Mouse (Mus musculus) embryo, embryonic 10 days (tissue): ENCODE data around the gene Ift22.

Source experiments
- DNase-seq: peaks from one replicate; pipeline ENCODE4 v3.0.0-alpha.2; 2015; ENCODE audit warnings: low spot score

Gene Ift22

DNA sequence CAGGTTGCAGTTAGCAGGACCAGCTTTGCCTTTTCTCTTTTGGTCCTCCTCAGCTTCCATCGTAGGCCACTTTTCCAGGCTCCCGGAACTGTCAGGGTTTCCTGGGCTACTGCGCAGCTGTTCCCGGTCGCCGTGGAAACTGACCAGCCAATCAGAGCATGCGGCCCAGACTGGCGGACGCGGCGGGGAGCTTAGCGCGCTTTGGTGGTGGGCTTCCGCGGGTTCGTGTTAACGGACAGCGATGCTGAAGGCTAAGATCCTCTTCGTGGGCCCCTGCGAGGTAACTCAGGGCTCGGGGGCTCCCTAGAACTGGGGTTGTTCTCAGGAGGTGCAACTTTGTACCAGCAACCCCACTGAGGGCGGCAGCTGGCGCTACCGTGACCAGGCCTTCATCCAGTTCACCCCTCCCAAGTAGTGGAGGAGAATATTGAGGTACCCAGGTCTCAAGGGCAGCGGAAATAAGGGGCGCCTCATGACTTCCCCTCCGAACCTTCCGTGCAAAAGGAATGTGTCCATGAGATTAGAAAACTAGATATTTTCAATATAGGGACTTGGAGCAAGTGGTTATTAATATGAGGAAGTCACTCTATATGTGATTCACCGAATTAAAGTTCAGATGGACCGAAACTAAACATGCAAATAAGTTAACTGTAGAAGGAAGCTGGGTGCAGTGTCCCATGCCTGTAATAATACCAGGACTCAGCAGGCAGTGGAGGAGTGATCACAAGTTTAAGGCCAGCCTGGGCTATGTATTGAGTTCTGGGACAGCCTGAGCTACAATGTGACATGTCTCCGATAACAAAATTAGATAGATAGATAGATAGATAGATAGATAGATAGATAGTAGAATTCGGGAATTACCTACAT lies at the start of gene Ift22:
TSS of gene Ift22 (plus strand) at position 160 of the 867 bp plus-strand sequence.
- peak; percentile 97 for DNase-seq

- peak; percentile 87 for DNase-seq
These were observed 46.6 kb upstream of the Ift22 start for GRCm38 (mm10) chr5:136861191-136861940.

GRCm38 (mm10) chr5:136862806-136863205 lies 45.1 kb upstream of the Ift22 start:
- DNase-seq: peak; percentile 33

DNA sequence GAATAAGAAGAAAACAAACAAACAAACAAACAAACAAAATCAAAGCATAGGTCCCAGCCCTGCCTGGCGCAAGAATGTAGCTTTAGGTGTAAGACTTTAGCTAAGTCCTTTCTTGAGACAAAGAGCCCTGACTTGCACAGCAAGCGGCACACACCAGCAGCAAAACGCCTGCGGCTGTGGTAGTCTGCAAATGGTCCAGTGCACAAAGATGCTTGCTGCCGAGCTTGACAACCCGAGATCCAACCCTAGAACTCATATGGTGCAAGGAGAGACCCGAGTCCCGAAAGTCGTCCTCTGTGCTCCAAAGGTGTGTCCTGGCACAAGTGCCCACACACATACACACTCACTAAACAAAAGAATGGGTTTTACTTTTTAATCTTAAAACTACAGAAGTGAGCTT lies 44.7 kb upstream of the Ift22 start:
- DNase-seq: peak; percentile 21

DNA sequence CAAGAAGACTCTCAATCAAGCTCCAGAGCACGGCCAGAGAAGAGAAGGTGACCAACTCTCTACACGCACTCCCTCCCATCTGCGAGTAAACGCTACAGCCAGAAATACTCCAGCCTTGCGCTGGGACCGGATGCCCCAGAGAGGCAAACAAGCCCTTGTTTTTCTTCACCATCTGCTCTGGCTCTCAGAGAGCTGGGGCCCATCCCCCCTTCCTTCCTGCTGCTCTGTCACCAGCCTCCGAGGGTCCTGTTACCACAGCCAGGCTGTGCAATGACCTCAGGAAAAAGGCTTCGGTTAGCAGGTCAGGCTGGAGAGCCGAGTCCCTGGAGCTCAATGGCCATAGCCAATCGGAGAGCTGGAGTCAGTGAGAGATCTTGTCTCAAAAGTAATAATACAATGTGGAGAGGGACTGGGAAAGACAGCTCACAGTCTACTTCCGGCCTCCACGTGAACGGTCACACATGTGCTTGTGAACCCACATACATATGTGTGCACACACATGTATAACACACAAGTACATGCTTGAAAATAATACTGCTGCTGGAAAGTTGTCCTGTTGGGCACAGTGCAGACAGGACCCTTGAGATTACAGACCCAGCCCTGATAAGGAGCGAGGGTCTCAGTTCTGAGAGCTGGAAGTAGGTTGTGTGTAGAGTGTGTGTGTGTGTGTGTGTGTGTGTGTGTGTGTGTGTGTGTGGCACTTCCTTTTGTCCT lies 43.8 kb upstream of the Ift22 start:
- DNase-seq: peak; percentile 93

DNA sequence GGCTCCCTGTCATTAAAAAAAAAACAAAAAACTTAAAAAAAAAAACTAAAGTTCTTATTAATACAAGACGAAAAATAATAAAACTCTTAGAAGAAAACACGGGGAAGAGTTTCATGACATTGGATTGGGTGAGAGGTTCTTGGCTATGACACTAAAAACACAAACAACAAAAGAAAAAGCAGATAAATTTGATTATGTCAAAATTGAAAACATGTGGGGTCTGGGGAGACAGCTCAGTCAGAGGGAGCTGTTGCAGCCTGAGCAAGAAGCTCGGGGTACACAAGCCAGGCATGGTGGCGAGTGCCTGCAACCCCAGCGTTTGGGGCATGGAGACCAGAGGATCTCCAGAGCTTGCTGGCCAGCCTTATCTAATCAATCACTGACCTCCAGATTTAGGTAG lies 40.2 kb upstream of the Ift22 start:
- DNase-seq: no peak

DNA sequence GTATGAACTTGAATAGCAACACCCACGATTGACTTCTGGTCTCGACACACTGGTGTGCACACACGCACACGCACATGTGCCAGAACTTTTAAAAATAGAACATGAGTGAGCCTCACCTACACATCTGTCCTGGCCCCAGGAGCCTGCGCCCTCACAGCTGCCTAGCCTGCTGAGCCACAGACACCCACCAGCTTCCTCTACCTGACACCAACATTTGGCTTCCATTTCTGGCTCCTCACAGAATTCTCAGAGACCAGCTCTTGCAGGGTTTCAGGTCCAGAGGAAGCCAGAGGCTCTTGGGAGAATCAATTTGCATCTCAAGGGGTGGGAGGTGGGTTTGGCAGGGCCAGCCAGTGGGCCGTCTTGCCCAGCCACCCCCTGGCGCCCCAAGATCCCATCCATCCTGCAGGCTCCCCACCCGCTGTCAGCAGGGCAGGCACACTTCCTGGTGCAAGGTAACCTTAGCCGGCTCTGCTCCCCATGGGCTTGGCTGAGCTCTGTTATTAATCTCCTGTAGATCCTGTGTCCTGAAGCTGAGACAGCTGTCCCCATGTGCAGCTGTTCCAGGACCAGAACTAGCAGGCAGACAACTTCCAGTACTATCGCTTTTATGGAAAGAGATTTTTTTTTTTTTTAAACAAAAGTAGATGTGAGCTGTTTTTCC lies 38.4 kb upstream of the Ift22 start:
- DNase-seq: peak; percentile 65

DNA sequence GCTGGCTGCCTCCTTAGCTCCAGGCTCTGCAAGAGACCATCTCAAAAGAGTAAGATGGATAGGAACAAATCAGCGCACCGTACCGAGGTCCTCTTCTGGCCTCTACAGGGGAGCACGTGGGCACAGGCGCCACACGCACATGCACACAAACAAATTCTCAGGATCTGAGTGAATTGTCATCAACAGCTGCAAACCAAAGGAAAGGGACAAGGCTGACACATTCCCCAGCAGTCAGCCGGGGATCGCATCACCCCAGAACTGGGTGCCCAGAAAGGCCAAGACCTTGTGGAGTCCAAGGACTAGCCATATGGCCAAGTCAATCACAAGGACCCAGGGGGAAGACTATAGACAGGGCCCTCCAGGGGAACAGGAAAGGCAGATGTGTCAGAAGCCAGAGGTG lies 35.5 kb upstream of the Ift22 start:
- DNase-seq: no peak

DNA sequence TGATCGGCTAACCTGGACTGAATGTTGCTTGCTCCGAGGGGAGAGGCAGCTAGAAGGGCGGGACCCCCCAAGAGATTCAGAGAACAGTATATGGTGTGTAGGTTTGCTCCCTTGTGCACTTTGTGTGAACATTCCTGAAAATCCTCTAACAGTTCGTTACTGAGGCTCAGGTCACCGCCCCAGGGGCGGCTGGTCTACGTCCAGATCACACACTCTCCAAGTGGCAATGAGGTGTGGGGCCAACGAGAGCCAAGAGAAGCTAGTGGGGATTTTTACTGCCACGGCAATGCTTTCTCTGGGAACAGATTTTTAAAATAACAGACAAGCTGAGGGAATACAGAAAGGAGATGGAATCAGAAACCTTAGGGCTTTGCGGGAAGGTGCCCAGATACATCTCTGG lies 33.7 kb upstream of the Ift22 start:
- DNase-seq: no peak

- no peak for DNase-seq
These were observed 27.8 kb upstream of the Ift22 start for GRCm38 (mm10) chr5:136880101-136880500.

DNA sequence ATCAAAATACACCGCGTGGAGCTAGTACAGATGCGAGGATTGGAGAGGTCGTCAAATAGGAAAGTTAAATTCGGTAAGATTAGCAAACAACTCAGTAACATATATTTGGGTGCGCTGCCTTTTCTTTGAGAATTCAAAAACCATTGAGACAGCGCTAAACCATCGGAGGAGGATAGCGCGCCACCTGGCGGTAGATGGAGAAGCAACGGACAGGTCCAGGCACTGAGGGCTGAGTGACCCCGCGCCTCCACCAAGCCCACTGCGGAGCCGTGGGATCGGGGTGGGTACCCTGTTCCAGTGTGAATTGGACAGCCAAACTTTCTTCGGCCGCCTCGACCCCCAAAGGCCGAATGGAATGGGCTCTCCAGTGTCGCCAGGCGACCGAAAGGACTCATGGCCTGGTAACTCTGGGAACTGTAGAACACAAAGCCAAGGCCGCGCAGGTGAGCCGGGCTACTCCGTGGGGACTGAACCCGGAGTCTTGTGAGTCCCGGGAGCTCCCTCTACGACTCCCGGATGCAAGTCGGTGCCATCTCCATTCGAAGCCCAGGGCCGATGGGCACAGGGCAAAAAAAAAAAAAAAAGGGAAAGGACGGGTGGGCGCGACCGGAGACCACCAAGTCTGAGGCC lies 26.5 kb upstream of the Ift22 start:
- peak; percentile 97 for DNase-seq

- DNase-seq: peak; percentile 53
These were observed 25.7 kb upstream of the Ift22 start for GRCm38 (mm10) chr5:136882055-136882787.

GRCm38 (mm10) chr5:136882788-136883439 lies 25.0 kb upstream of the Ift22 start, which contains the start of gene Col26a1:
TSS of gene Col26a1 (minus strand) at chr5:136883209.
- peak; percentile 64 for DNase-seq

- DNase-seq: peak; percentile 42
These were observed 21.0 kb upstream of the Ift22 start for GRCm38 (mm10) chr5:136886957-136887356.

GRCm38 (mm10) chr5:136888539-136889355 lies 19.2 kb upstream of the Ift22 start:
- DNase-seq: peak; percentile 63

DNA sequence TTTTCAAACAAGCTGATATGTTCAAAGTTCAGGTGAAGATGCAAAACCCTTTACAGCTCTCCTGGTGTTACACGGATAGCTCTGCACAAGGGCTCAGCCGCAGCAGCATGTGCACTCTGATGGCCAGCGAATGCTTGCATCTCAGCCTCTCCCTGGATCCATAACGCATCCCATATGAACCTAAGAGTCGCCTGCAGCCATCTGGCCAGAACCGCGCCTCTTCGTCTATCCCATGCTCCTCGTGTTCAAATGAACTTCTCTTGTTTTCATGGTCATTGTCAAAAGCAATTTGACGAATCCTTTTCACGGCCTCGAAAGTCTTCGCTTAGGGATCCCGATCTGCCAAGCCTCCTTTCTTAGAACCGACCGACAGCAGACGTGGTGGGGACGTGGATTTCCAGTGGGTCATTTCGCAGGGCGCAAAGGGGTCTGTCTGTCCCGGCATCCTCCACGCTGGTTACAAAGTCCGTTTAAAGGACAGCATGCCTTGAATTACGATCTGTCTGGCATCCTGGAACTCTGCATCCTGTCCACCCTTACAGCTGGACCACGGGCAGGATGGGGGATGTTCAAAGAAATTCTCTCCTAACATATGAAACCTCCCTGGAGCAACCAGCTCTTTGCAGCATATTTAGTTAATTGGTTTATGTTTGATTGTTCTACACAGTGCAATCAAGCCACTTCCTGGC lies 13.0 kb upstream of the Ift22 start:
- DNase-seq: peak; percentile 63

DNA sequence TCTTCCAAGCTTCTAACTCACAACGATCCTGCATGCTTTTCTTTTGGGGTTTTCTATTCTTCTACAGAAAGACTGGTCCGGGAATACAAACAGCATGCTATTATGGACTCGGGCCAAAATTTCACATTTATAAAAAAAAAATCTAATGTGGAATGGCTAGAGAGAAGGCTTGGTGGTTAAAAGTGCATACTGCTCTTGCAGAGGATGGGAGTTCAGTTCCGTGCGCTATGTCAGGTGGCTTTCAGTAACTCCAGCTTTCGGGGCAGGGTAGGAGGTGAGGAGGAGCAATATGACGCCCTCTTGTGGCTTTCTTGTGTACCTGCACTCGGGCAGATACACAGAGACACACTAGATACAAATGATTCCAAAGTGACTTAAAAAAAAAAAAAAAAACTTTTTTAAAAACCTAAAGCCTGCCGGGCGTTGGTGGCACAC lies 12.4 kb upstream of the Ift22 start:
- no peak for DNase-seq

DNA sequence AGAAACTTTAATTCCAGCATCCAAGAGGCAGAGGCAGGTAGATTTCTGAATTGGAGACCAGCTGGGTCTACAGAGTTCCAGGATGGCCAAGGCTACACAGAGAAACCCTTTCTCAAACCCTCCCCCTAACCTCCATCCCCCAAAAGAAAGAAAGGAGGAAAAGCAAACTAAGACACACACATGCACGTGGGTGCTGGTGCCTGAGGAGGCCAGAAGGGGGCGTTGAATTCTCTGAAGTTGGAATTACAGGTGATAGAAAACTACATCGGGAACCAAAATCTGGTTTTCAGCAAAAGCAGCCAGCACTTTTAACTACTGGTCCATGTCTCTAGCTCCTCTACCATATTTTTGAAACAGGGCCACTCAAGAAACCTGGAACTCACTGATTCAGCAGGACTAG lies 3.3 kb upstream of the Ift22 start:
- no peak for DNase-seq

DNA sequence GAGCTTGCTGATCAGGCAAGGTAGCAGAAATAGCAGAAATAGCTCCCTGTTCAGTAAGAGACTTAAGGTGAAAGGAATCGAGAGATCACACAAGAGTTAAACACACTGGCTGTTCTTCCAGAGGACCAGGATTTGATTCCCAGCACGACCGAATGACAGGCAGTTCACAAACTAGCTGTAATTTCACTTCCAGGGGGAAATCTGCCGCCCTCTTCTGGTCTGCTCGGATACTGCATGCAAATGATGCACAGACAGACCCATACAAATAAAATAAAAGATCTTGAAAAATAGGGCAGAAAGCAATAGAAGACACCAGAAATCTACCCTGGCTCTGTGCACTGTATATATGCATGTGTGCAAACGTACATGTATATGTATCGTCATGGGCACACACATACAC lies 2.3 kb upstream of the Ift22 start:
- DNase-seq: no peak
